Mouse (Mus musculus): ENCODE measurements around the gene Sh3bp4.

DNA sequence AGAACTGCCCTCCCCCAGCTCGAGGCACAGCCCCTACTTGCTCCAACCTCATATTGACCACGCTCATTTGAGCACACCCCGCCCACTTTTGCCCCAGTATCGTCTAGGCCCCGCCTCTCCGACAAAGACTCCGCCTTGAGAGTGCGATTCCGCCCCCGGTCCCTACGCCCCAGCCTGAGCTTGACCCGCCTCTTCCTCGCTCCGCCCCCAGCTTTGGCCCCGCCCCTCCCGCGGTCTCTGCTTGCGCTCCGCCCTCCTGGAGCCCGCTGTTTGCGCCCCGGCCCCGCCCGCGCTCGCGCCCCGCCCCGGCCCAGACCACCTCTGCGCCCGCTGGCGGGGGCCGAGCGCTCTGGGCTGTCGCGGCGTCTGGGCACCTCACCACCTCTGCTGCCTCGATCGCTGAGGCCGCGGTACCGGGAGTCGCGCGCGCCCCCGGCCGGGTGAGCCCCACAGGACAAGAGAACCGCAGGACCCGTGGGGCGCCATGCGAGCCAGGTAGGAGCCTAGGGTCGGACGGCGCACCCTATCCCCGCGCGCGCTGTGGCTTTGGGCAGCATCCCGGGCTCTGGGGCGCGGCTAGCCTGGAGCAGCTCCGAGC is at the start of gene Sh3bp4:
- TF ChIP-seq CTCF (IDR thresholded peaks at IDR 0.05; ENCODE audit: borderline replicate concordance, insufficient read depth, low read depth, low read length) (no peak), POLR2A (IDR thresholded peaks at IDR 0.05; ENCODE audit: borderline replicate concordance, insufficient read depth, low read length) (no peak)
